Mouse (Mus musculus) embryonic fibroblast, embryonic 13.5 days (primary cell): ENCODE measurements at regions not wholly inside any gene's neighbourhood (a gene's known extent, or its start where the extent isn't known, plus 50 kb on each side); places are given as distances from the start of the nearest gene placed in this dataset.

Experiments
- H3K27ac ChIP-seq: 2 replicates; pipeline ENCODE4 v1.5.1; 2012; ENCODE audit warnings: low read length, control low read depth, inconsistent platforms; ENCODE audit not compliant: insufficient read depth
- H3K4me1 ChIP-seq: 2 replicates; pipeline ENCODE4 v1.6.1; 2011; ENCODE audit warnings: low read length; ENCODE audit not compliant: control insufficient read depth, insufficient read depth
- H3K4me3 ChIP-seq: 2 replicates; pipeline ENCODE4 v1.5.1; 2011; ENCODE audit warnings: mild to moderate bottlenecking, control low read depth, low read length; ENCODE audit not compliant: insufficient read depth
- CTCF ChIP-seq: IDR thresholded peaks from 2 replicates; pipeline ENCODE4 v1.5.1; 2011; ENCODE audit warnings: mild to moderate bottlenecking, control low read depth, low read length, moderate library complexity, borderline replicate concordance; ENCODE audit not compliant: insufficient read depth
- POLR2A ChIP-seq: IDR thresholded peaks from 2 replicates; pipeline ENCODE4 v1.6.1; 2011; ENCODE audit warnings: low read depth, mild to moderate bottlenecking, control low read depth, low read length, moderate library complexity

DNA sequence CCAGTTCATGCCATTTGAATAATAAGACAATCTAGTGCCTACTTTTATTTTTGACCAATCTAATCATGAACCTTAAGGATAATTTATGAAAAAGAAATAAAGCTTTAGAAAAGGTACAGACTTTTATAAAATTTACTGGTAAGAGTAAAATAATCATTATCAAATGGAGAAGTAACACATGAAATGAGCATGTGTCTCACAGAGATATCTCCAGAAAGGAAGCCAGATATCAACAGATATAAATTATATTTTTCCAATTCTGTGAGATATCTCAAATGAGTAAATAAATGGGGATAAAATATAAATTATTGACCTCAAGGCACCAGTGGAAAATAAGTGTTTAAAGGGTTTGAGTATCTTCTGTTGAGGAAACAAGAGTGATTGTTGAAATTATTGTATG, 1085.6 kb upstream of the Nudt12 start:
- Histone ChIP-seq H3K4me1 (no peaks in the 10 kb centered on the region), H3K4me3 (no peak overlapping the region), H3K27ac (no peak overlapping the region)
- TF ChIP-seq CTCF (no peak), POLR2A (no peak)
